Mouse (Mus musculus) midbrain, embryonic 12.5 days (tissue): ENCODE data around the gene Hhip. TPM values are rescaled to one million over a fixed set of nuclear protein-coding genes. Genes with fewer than 3 reads are reported as not detected.

ENCODE experiments used
- ATAC-seq: fragments of 200-750 bp; cut with Nextera tagmentation; 2 replicates; pipeline ENCODE4 v1.8.0; 2017; ENCODE audit warnings: low read depth, moderate TSS enrichment, moderate library complexity; ENCODE audit not compliant: low FRiP score
- H3K27ac ChIP-seq: fragments of 300-500 bp; sonication (generic); replicated peaks from 2 replicates; pipeline ENCODE4 v1.5.1; 2016; ENCODE audit warnings: mild to moderate bottlenecking
- H3K27me3 ChIP-seq: fragments of 300-500 bp; sonication (generic); 2 replicates; pipeline ENCODE4 v1.6.1; 2016; ENCODE audit warnings: mild to moderate bottlenecking
- H3K36me3 ChIP-seq: fragments of 300-500 bp; sonication (generic); 2 replicates; pipeline ENCODE4 v1.6.1; 2016
- H3K4me1 ChIP-seq: fragments of 300-500 bp; sonication (generic); 2 replicates; pipeline ENCODE4 v1.6.1; 2016
- H3K4me2 ChIP-seq: fragments of 300-500 bp; sonication (generic); replicated peaks from 2 replicates; pipeline ENCODE4 v1.6.1; 2016; ENCODE audit warnings: mild to moderate bottlenecking, moderate library complexity
- H3K4me3 ChIP-seq: fragments of 300-500 bp; sonication (generic); 2 replicates; pipeline ENCODE4 v1.5.1; 2016; ENCODE audit warnings: mild to moderate bottlenecking
- H3K9ac ChIP-seq: fragments of 300-500 bp; sonication (generic); replicated peaks from 2 replicates; pipeline ENCODE4 v1.6.1; 2016; ENCODE audit warnings: mild to moderate bottlenecking, moderate library complexity
- H3K9me3 ChIP-seq: fragments of 300-500 bp; sonication (generic); 2 replicates; pipeline ENCODE4 v1.6.1; 2016; ENCODE audit warnings: mild to moderate bottlenecking
- WGBS: fragments of 180-500 bp; shearing (Covaris S2); methylation state at CpG from one replicate; pipeline ENCODE4 v1.1.7; 2016; 5-methylcytosine and 5-hydroxymethylcytosine counted together
- polyA plus RNA-seq: library from polyadenylated mRNA; unstranded; fragments of >200 nt; fragmentation: Nextera tagmentation; extraction: Ambion mirVana; gene quantifications from 2 replicates; pipeline ENCODE4 v1.2.1, GENCODE M21; 2016

The Hhip gene
- 1.4 and 2.7 TPM in 2 replicates for polyA plus RNA-seq

- Histone ChIP-seq H3K36me3 (no peaks in the 10 kb centered on the region), H3K9ac (peak within 1 kb of the TSS; percentile 62), H3K4me2 (peak within 1 kb of the TSS; percentile 94), H3K4me1 (peaks cover 28% of the 10 kb centered on the region), H3K27me3 (peaks cover 74% of the 10 kb centered on the region), H3K4me3 (peak within 1 kb of the TSS; percentile 55), H3K9me3 (no peaks in the 10 kb centered on the region), H3K27ac (no peak within 1 kb of the TSS)
- under 1% methylated on average over 39 of the region's 56 CpGs for WGBS
- ATAC-seq: peak; percentile 67
Observed at GRCm38 (mm10) chr8:80057198-80058174, at the start of gene Hhip. Gene Hhip (minus strand): TSS chr8:80058006.

GRCm38 (mm10) chr8:80087021-80087420 is 29.2 kb upstream of the Hhip start:
- Histone ChIP-seq H3K4me1 (no peaks in the 10 kb centered on the region), H3K9me3 (no peaks in the 10 kb centered on the region), H3K4me3 (no peak overlapping the region), H3K36me3 (no peaks in the 10 kb centered on the region), H3K9ac (no peak overlapping the region), H3K4me2 (no peak overlapping the region), H3K27me3 (no peaks in the 10 kb centered on the region), H3K27ac (no peak overlapping the region)
- WGBS: 86% methylated on average over 2 of the region's 2 CpGs
- ATAC-seq: no peak

- Histone ChIP-seq H3K9ac (peak overlapping the region; percentile 62), H3K4me2 (peak overlapping the region; percentile 94), H3K4me3 (peak overlapping the region; percentile 55), H3K9me3 (no peaks in the 10 kb centered on the region), H3K27me3 (peaks cover 75% of the 10 kb centered on the region), H3K36me3 (no peaks in the 10 kb centered on the region), H3K27ac (no peak overlapping the region), H3K4me1 (peaks cover 28% of the 10 kb centered on the region)
- peak; percentile 16; the same call in 1 of the 2 replicates for ATAC-seq
- 3% methylated on average over 8 of the region's 12 CpGs for WGBS
Observed at GRCm38 (mm10) chr8:80058193-80058592, 387 bp upstream of the Hhip start.

- Histone ChIP-seq H3K9me3 (no peaks in the 10 kb centered on the region), H3K4me3 (peak overlapping the region; percentile 55), H3K4me1 (peaks cover 30% of the 10 kb centered on the region), H3K4me2 (peak overlapping the region; percentile 94), H3K9ac (no peak overlapping the region; the same call in 1 of the 2 replicates), H3K27ac (no peak overlapping the region), H3K27me3 (peaks cover 69% of the 10 kb centered on the region), H3K36me3 (no peaks in the 10 kb centered on the region)
- 6% methylated on average over 13 of the region's 13 CpGs for WGBS
- ATAC-seq: no peak; the same call in 1 of the 2 replicates
Observed at GRCm38 (mm10) chr8:80056331-80057070, 1.3 kb downstream of the Hhip start.

GRCm38 (mm10) chr8:80055777-80056176 is 2.0 kb downstream of the Hhip start:
- no peaks in the 10 kb centered on the region for H3K36me3 ChIP-seq
- H3K9me3 ChIP-seq: no peaks in the 10 kb centered on the region
- WGBS: 4% methylated on average over 10 of the region's 10 CpGs
- H3K9ac ChIP-seq: no peak overlapping the region
- H3K4me1 ChIP-seq: peaks cover 32% of the 10 kb centered on the region
- peak overlapping the region; percentile 94 for H3K4me2 ChIP-seq
- peaks cover 71% of the 10 kb centered on the region for H3K27me3 ChIP-seq
- no peak overlapping the region for H3K27ac ChIP-seq
- peak overlapping the region; percentile 55 for H3K4me3 ChIP-seq
- peak; percentile 73 for ATAC-seq

GRCm38 (mm10) chr8:80055094-80055493 is 2.7 kb downstream of the Hhip start:
- no peaks in the 10 kb centered on the region for H3K36me3 ChIP-seq
- peak overlapping the region; percentile 55 for H3K4me3 ChIP-seq
- peaks cover 71% of the 10 kb centered on the region for H3K27me3 ChIP-seq
- no peak for ATAC-seq
- H3K9ac ChIP-seq: no peak overlapping the region
- no peaks in the 10 kb centered on the region for H3K9me3 ChIP-seq
- H3K4me2 ChIP-seq: peak overlapping the region; percentile 94
- 39% methylated on average over 6 of the region's 6 CpGs for WGBS
- no peak overlapping the region for H3K27ac ChIP-seq
- H3K4me1 ChIP-seq: peaks cover 32% of the 10 kb centered on the region

- no peak overlapping the region for H3K4me2 ChIP-seq
- no peak; the same call in 1 of the 2 replicates for ATAC-seq
- 11% methylated on average over 4 of the region's 4 CpGs for WGBS
- no peaks in the 10 kb centered on the region for H3K9me3 ChIP-seq
- H3K27me3 ChIP-seq: peaks cover 74% of the 10 kb centered on the region
- no peak overlapping the region for H3K9ac ChIP-seq
- H3K36me3 ChIP-seq: no peaks in the 10 kb centered on the region
- peaks cover 32% of the 10 kb centered on the region for H3K4me1 ChIP-seq
- H3K27ac ChIP-seq: no peak overlapping the region
- no peak overlapping the region for H3K4me3 ChIP-seq
Observed at GRCm38 (mm10) chr8:80054216-80054615, 3.6 kb downstream of the Hhip start.

- ATAC-seq: no peak
- H3K4me2 ChIP-seq: no peak overlapping the region
- H3K4me1 ChIP-seq: peaks cover 32% of the 10 kb centered on the region
- H3K27me3 ChIP-seq: peaks cover 73% of the 10 kb centered on the region
- no peak overlapping the region for H3K9ac ChIP-seq
- no peaks in the 10 kb centered on the region for H3K9me3 ChIP-seq
- 87% methylated on average over 1 of the region's 1 CpGs for WGBS
- H3K36me3 ChIP-seq: no peaks in the 10 kb centered on the region
- H3K4me3 ChIP-seq: no peak overlapping the region
- no peak overlapping the region for H3K27ac ChIP-seq
Observed at GRCm38 (mm10) chr8:80052838-80053237, 5.0 kb downstream of the Hhip start.

GRCm38 (mm10) chr8:80051494-80051893 is 6.3 kb downstream of the Hhip start:
- 38% methylated on average over 5 of the region's 5 CpGs for WGBS

GRCm38 (mm10) chr8:80049256-80050005 is 8.4 kb downstream of the Hhip start:
- no peak for ATAC-seq
- Histone ChIP-seq H3K27ac (no peak overlapping the region), H3K4me2 (no peak overlapping the region), H3K9ac (no peak overlapping the region), H3K27me3 (peaks cover 51% of the 10 kb centered on the region), H3K36me3 (no peaks in the 10 kb centered on the region), H3K4me3 (no peak overlapping the region), H3K4me1 (0 out of 2 replicates have a peak, but pooled peaks cover 3% of the 10 kb centered on the region), H3K9me3 (no peaks in the 10 kb centered on the region)
- WGBS: 74% methylated on average over 15 of the region's 15 CpGs

More at GRCm38 (mm10) chr8:80051494-80051893, 6.3 kb downstream of the Hhip start:
- no peak for ATAC-seq
- H3K36me3 ChIP-seq: no peaks in the 10 kb centered on the region
- no peak overlapping the region for H3K4me3 ChIP-seq
- H3K27me3 ChIP-seq: peaks cover 62% of the 10 kb centered on the region
- H3K4me1 ChIP-seq: peaks cover 19% of the 10 kb centered on the region
- no peaks in the 10 kb centered on the region for H3K9me3 ChIP-seq
- no peak overlapping the region for H3K27ac ChIP-seq
- no peak overlapping the region for H3K4me2 ChIP-seq
- H3K9ac ChIP-seq: no peak overlapping the region

GRCm38 (mm10) chr8:80048256-80048655 is 9.6 kb downstream of the Hhip start:
- WGBS: 65% methylated on average over 4 of the region's 4 CpGs
- Histone ChIP-seq H3K36me3 (no peaks in the 10 kb centered on the region), H3K4me2 (no peak overlapping the region), H3K9ac (no peak overlapping the region), H3K27me3 (peaks cover 45% of the 10 kb centered on the region), H3K27ac (no peak overlapping the region), H3K4me3 (no peak overlapping the region), H3K9me3 (no peaks in the 10 kb centered on the region), H3K4me1 (0 out of 2 replicates have a peak, but pooled peaks cover 3% of the 10 kb centered on the region)
- no peak for ATAC-seq
